Mouse (Mus musculus): Measurements from ENCODE around the gene Krt36. TPM values are rescaled to one million over a fixed set of nuclear protein-coding genes. Genes with fewer than 3 reads are reported as not detected.

The Krt36 gene
- 0.12 and 0.14 TPM in 2 replicates for polyA plus RNA-seq (2015; fragmentation: Nextera tagmentation; extraction: Ambion mirVana)

GRCm38 (mm10) chr11:100105576-100106122, at the start of gene Krt36:
TSS of gene Krt36 (minus strand) at chr11:100105626.

GRCm38 (mm10) chr11:100148615-100149330, 43.3 kb upstream of the Krt36 start, which contains the start of gene Krt19:
TSS of gene Krt19 (minus strand) at chr11:100148665.

GRCm38 (mm10) chr11:100135731-100136130, 30.3 kb upstream of the Krt36 start, which contains the start of gene Krt15:
TSS of gene Krt15 (minus strand) at chr11:100135928.

GRCm38 (mm10) chr11:100121466-100121865, 16.0 kb upstream of the Krt36 start, which contains the start of gene Krt13:
TSS of gene Krt13 (minus strand) at chr11:100121566.

GRCm38 (mm10) chr11:100096141-100096540, 9.3 kb downstream of the Krt36 start, which contains the start of gene Krt35:
TSS of gene Krt35 (minus strand) at chr11:100096241.

GRCm38 (mm10) chr11:100087861-100088260, 17.6 kb downstream of the Krt36 start, which contains the start of gene Krt32:
TSS of gene Krt32 (minus strand) at chr11:100088226.

Other genes with a start within 250 kb of the Krt36 start
- gene Gm11568, start 247.7 kb downstream of the Krt36 start, polyA plus RNA-seq (2015; fragmentation: Nextera tagmentation; extraction: Ambion mirVana): not detected in 2 replicates
- not detected in 2 replicates for gene Gm11559, start 241.2 kb downstream of the Krt36 start, polyA plus RNA-seq (2015; fragmentation: Nextera tagmentation; extraction: Ambion mirVana)
- gene Krtap9-1, start 232.2 kb downstream of the Krt36 start, polyA plus RNA-seq (2015; fragmentation: Nextera tagmentation; extraction: Ambion mirVana): not detected in 2 replicates
- gene Gm11567, start 226.4 kb downstream of the Krt36 start, polyA plus RNA-seq (2015; fragmentation: Nextera tagmentation; extraction: Ambion mirVana): not detected in 2 replicates
- gene Krtap31-1, start 197.7 kb downstream of the Krt36 start, polyA plus RNA-seq (2015; fragmentation: Nextera tagmentation; extraction: Ambion mirVana): not detected in 2 replicates
- gene Gm11565, start 190.9 kb downstream of the Krt36 start, polyA plus RNA-seq (2015; fragmentation: Nextera tagmentation; extraction: Ambion mirVana): not detected in 2 replicates
- not detected in 2 replicates for gene Krtap31-2, start 169.3 kb downstream of the Krt36 start, polyA plus RNA-seq (2015; fragmentation: Nextera tagmentation; extraction: Ambion mirVana)
- gene Krtap9-5, start 157.2 kb downstream of the Krt36 start, polyA plus RNA-seq (2015; fragmentation: Nextera tagmentation; extraction: Ambion mirVana): not detected in 2 replicates
- gene Krtap29-1, start 126.6 kb downstream of the Krt36 start, polyA plus RNA-seq (2015; fragmentation: Nextera tagmentation; extraction: Ambion mirVana): not detected in 2 replicates
- gene Krtap16-1, start 119.0 kb downstream of the Krt36 start, polyA plus RNA-seq (2015; fragmentation: Nextera tagmentation; extraction: Ambion mirVana): not detected in 2 replicates
- gene Krtap17-1, start 111.6 kb downstream of the Krt36 start, polyA plus RNA-seq (2015; fragmentation: Nextera tagmentation; extraction: Ambion mirVana): not detected in 2 replicates
- not detected in 2 replicates for gene Krt33a, start 89.4 kb downstream of the Krt36 start, polyA plus RNA-seq (2015; fragmentation: Nextera tagmentation; extraction: Ambion mirVana)
- not detected in 2 replicates for gene Krt33b, start 75.8 kb downstream of the Krt36 start, polyA plus RNA-seq (2015; fragmentation: Nextera tagmentation; extraction: Ambion mirVana)
- not detected in 2 replicates for gene Krt34, start 64.1 kb downstream of the Krt36 start, polyA plus RNA-seq (2015; fragmentation: Nextera tagmentation; extraction: Ambion mirVana)
- not detected in 2 replicates for gene Krt31, start 55.1 kb downstream of the Krt36 start, polyA plus RNA-seq (2015; fragmentation: Nextera tagmentation; extraction: Ambion mirVana)
- gene Krt32, start 17.4 kb downstream of the Krt36 start, polyA plus RNA-seq (2015; fragmentation: Nextera tagmentation; extraction: Ambion mirVana): not detected in 2 replicates
- gene Krt35, start 9.4 kb downstream of the Krt36 start, polyA plus RNA-seq (2015; fragmentation: Nextera tagmentation; extraction: Ambion mirVana): not detected in 2 replicates
- 0.33 and 5.9 TPM in 2 replicates for gene Krt13, start 15.9 kb upstream of the Krt36 start, polyA plus RNA-seq (2015; fragmentation: Nextera tagmentation; extraction: Ambion mirVana)
- gene Krt15, start 30.3 kb upstream of the Krt36 start, polyA plus RNA-seq (2015; fragmentation: Nextera tagmentation; extraction: Ambion mirVana): 0.66 and 2.0 TPM in 2 replicates
- 37.9 and 40.8 TPM in 2 replicates for gene Krt19, start 43.0 kb upstream of the Krt36 start, polyA plus RNA-seq (2015; fragmentation: Nextera tagmentation; extraction: Ambion mirVana)
- gene Krt9, start 87.6 kb upstream of the Krt36 start, polyA plus RNA-seq (2015; fragmentation: Nextera tagmentation; extraction: Ambion mirVana): 0.08 TPM in 1 of 2 replicates, not detected in the other
- gene Krt14, start 101.9 kb upstream of the Krt36 start, polyA plus RNA-seq (2015; fragmentation: Nextera tagmentation; extraction: Ambion mirVana): 9.3 and 9.4 TPM in 2 replicates
- not detected in 2 replicates for gene Krt16, start 143.3 kb upstream of the Krt36 start, polyA plus RNA-seq (2015; fragmentation: Nextera tagmentation; extraction: Ambion mirVana)
- gene Krt17, start 155.4 kb upstream of the Krt36 start, polyA plus RNA-seq (2015; fragmentation: Nextera tagmentation; extraction: Ambion mirVana): 0.72 and 0.82 TPM in 2 replicates
- gene Krt42, start 164.2 kb upstream of the Krt36 start, polyA plus RNA-seq (2015; fragmentation: Nextera tagmentation; extraction: Ambion mirVana): not detected in 2 replicates
- 1,336 and 1,597 TPM in 2 replicates for gene Eif1, start 214.3 kb upstream of the Krt36 start, polyA plus RNA-seq (2015; fragmentation: Nextera tagmentation; extraction: Ambion mirVana)
- gene Gast, start 228.8 kb upstream of the Krt36 start, polyA plus RNA-seq (2015; fragmentation: Nextera tagmentation; extraction: Ambion mirVana): 0.72 TPM in 1 of 2 replicates, not detected in the other

All from adrenal gland, postnatal 0 days (tissue).